1 mouse cellular context compared by ENCODE assay signal in genomic region chr11:106744949-106745348, GRCm38 (mm10).
TF ChIP-seq lines count a peak whose summit lies in the region.

No protein-coding gene starts in this region.

TF ChIP-seq in MEL, 35 proteins besides CTCF, POLR2A, EP300 and RAD21 (continued from another document):
- peak; percentile 75 for TF ChIP-seq MYC (IDR thresholded peaks at IDR 0.05; ENCODE audit: low read depth, low read length)
TF ChIP-seq in MEL: peak in this region for 4.
